Mouse (Mus musculus): Measurements from ENCODE around the gene Ints3.
"Not testable (repeated sequence)": the region's sequence is repeated elsewhere in the genome, so short reads cannot be mapped to it uniquely, and the experiment has no call there.

The Ints3 gene

GRCm38 (mm10) chr3:90357959-90358358, 75.5 kb downstream of the Ints3 start:
- DNase-seq (ENCODE audit: low spot score): no peak

- no peak for DNase-seq (ENCODE audit: low spot score)
Measured at GRCm38 (mm10) chr3:90347847-90348246, 85.6 kb downstream of the Ints3 start.

GRCm38 (mm10) chr3:90342853-90343252, 90.6 kb downstream of the Ints3 start:
- DNase-seq (ENCODE audit: low spot score): not testable (repeated sequence)

Data from yolk sac, embryonic 10.5 days (tissue).